Mouse (Mus musculus): ENCODE measurements around the gene Dact3.
A peak's percentile ranks its signal among the peaks of the same experiment; 100 is the strongest.

Gene Dact3

GRCm38 (mm10) chr7:16875310-16875325 is at the start of gene Dact3:
Gene Dact3, plus strand, starts transcription at chr7:16875317.
- no peak for DNase-seq (ENCODE audit: extremely low spot score, low spot score)

GRCm38 (mm10) chr7:16825785-16826184 is 49.3 kb upstream of the Dact3 start:
- DNase-seq (ENCODE audit: extremely low spot score, low spot score) = no peak

GRCm38 (mm10) chr7:16826571-16826970 is 48.5 kb upstream of the Dact3 start:
- DNase-seq (ENCODE audit: extremely low spot score, low spot score) = no peak

GRCm38 (mm10) chr7:16827274-16827673 is 47.8 kb upstream of the Dact3 start:
- DNase-seq (ENCODE audit: extremely low spot score, low spot score) = no peak

GRCm38 (mm10) chr7:16830449-16830848 is 44.7 kb upstream of the Dact3 start:
- DNase-seq (ENCODE audit: extremely low spot score, low spot score) = no peak

- DNase-seq (ENCODE audit: extremely low spot score, low spot score) = no peak
Observed at GRCm38 (mm10) chr7:16837916-16838803, 37.0 kb upstream of the Dact3 start.

GRCm38 (mm10) chr7:16838804-16839426 is 36.2 kb upstream of the Dact3 start:
- no peak for DNase-seq (ENCODE audit: extremely low spot score, low spot score)

- DNase-seq (ENCODE audit: extremely low spot score, low spot score) = no peak
Observed at GRCm38 (mm10) chr7:16839427-16840108, 35.5 kb upstream of the Dact3 start.

- no peak for DNase-seq (ENCODE audit: extremely low spot score, low spot score)
Observed at GRCm38 (mm10) chr7:16840109-16840491, 35.0 kb upstream of the Dact3 start.

GRCm38 (mm10) chr7:16841078-16841477 is 34.0 kb upstream of the Dact3 start:
- DNase-seq (ENCODE audit: extremely low spot score, low spot score) = no peak

- DNase-seq (ENCODE audit: extremely low spot score, low spot score) = no peak
Observed at GRCm38 (mm10) chr7:16841561-16842560, 33.3 kb upstream of the Dact3 start.

GRCm38 (mm10) chr7:16842645-16843063 is 32.5 kb upstream of the Dact3 start, which contains the start of gene Prkd2:
Gene Prkd2, plus strand, starts transcription at chr7:16842902.
- DNase-seq (ENCODE audit: extremely low spot score, low spot score) = peak; percentile 90

GRCm38 (mm10) chr7:16843441-16844171 is 31.5 kb upstream of the Dact3 start:
- DNase-seq (ENCODE audit: extremely low spot score, low spot score) = peak; percentile 46

GRCm38 (mm10) chr7:16844696-16845071 is 30.4 kb upstream of the Dact3 start:
- no peak for DNase-seq (ENCODE audit: extremely low spot score, low spot score)

- no peak for DNase-seq (ENCODE audit: extremely low spot score, low spot score)
Observed at GRCm38 (mm10) chr7:16845072-16845819, 29.9 kb upstream of the Dact3 start.

- DNase-seq (ENCODE audit: extremely low spot score, low spot score) = no peak
Observed at GRCm38 (mm10) chr7:16845820-16846167, 29.3 kb upstream of the Dact3 start.

GRCm38 (mm10) chr7:16846775-16847174 is 28.3 kb upstream of the Dact3 start:
- no peak for DNase-seq (ENCODE audit: extremely low spot score, low spot score)

- DNase-seq (ENCODE audit: extremely low spot score, low spot score) = no peak
Observed at GRCm38 (mm10) chr7:16847507-16847906, 27.6 kb upstream of the Dact3 start.

GRCm38 (mm10) chr7:16848579-16848978 is 26.5 kb upstream of the Dact3 start:
- peak; percentile 63 for DNase-seq (ENCODE audit: extremely low spot score, low spot score)

GRCm38 (mm10) chr7:16851636-16852035 is 23.5 kb upstream of the Dact3 start:
- no peak for DNase-seq (ENCODE audit: extremely low spot score, low spot score)

All from neural tube, embryonic 10.5 days (tissue).